Mouse (Mus musculus) brain, embryonic 14.5 days (tissue): ENCODE measurements around the gene Fbln1. TPM values are rescaled to one million over a fixed set of nuclear protein-coding genes. Genes with fewer than 3 reads are reported as not detected.
A peak's percentile ranks its signal among the peaks of the same experiment; 100 is the strongest.

ENCODE experiments used
- DNase-seq: peaks from one replicate; pipeline ENCODE4 v3.0.0-alpha.2; 2011; ENCODE audit warnings: low read depth
- CTCF ChIP-seq: fragments of 200-500 bp; IDR thresholded peaks from 2 replicates; pipeline ENCODE4 v1.5.1; 2012; ENCODE audit warnings: inconsistent platforms, mild to moderate bottlenecking, moderate library complexity, borderline replicate concordance; ENCODE audit not compliant: insufficient read depth, insufficient read length; ENCODE audit errors: extremely low read depth
- POLR2A ChIP-seq: fragments of 200-500 bp; IDR thresholded peaks from 2 replicates; pipeline ENCODE4 v1.6.1; 2012; ENCODE audit warnings: mild to moderate bottlenecking, inconsistent platforms, borderline replicate concordance; ENCODE audit not compliant: poor library complexity, insufficient read depth, insufficient read length, severe bottlenecking; ENCODE audit errors: extremely low read depth
- polyA plus RNA-seq: library from polyadenylated mRNA; depleted of rRNA; stranded (reverse); fragments of >200 nt; gene quantifications from 2 replicates; pipeline ENCODE4 v1.2.3, GENCODE M21; 2012

Fbln1 gene
- polyA plus RNA-seq, 1 experiment = 59.3 TPM

DNA sequence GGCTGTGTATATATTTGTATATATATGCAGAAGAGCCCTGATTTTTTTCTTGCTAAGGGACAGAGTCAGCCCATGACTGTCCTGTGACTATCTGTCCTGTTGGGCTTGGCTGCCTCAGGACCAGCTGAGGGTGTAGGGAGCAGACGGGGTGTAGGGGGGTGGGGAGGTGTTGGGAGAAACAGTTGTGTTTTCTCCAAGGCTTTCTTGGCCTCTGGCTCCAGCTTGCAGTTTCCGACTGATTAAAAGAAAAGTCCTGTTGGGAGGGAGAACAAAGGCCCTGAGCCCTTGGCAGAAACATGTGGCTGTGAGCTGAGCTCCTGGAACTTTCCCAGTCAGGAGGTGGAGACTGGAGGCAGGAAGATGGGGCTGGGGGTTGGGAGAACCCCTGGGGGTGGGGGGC is 2.0 kb downstream of the Fbln1 start:
- peak; percentile 89 for DNase-seq
- TF ChIP-seq POLR2A (no peak), CTCF (no peak)

DNA sequence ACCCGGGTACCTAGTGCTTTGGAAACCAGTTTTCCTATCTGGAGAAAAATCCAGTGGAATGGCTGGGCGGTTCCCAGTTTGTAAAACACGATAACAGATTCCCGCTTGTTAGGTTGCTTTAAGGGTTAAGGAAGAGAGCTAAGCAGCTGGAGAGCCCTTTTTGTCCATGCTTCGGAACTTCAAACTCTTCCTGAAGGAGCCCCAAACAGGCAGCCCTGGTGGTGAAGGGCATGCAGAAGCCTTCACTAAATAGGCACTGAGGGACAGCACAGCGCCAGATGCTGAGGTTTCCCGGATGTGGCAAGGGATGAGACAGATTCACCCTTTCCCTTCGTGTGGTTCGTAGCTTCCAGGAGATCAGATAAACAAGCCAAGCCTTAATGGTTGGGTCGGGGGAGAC is 2.6 kb downstream of the Fbln1 start:
- TF ChIP-seq CTCF = no peak
- TF ChIP-seq POLR2A = no peak
- peak; percentile 46 for DNase-seq

DNA sequence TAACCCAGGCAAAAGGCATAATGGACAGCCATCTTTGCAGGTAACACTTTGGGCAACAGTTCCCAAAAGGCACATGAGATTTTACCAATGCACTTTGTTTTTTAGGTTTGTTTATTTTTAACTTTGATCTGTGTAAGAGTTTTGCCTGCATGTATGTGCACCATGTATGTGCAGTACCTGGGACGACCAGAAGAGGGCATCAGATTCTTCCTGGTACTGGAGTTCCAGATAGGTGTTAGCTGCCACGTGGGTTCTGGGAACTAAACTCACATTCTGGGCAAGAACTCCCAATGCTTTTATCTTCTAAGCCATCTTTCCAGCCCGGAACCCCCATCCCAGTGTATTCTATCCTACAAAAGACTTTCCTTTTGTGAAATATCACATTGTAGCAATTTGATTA is 3.6 kb downstream of the Fbln1 start:
- DNase-seq = no peak
- TF ChIP-seq POLR2A = no peak
- peak; percentile 46; the same call in 1 of the 2 replicates for TF ChIP-seq CTCF

GRCm38 (mm10) chr15:85210686-85211085 is 4.9 kb downstream of the Fbln1 start:
- no peak for DNase-seq
- TF ChIP-seq POLR2A (no peak), CTCF (no peak)

- DNase-seq = no peak
- TF ChIP-seq POLR2A (no peak), CTCF (no peak)
Measured at GRCm38 (mm10) chr15:85211101-85211760, 5.5 kb downstream of the Fbln1 start.

GRCm38 (mm10) chr15:85216069-85216813 is 10.5 kb downstream of the Fbln1 start:
- no peak for DNase-seq
- TF ChIP-seq POLR2A (no peak), CTCF (no peak)

DNA sequence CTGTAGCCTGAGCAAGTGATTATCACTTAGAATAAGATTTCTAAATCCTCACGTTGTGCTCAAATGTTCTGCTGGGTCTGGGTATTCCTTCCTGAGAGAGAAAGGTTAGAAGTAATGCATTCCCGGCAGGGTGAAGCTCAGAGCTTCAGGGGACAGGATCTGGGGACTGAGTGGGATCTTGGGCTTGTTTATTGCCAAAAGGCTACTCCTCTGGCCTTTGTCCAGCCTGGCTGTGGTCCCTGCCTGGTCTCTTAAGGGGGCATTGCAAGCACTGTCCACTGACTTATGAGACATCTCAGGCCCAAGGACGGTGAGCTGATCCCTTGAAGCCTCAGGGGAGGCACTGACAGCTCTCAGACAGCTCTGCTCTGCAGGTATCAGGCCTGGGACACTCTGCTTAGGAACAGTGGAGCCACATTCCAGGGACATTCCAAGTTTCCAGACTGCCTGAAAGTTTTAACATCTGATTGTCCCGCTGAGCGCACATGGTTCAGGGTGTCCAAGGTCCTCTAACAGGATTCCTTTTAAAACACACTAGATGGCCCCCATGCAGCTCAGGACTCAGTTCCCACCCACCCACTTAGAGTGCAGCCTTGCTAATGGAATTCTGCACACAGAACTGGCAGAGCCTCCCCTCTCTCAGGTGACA is 13.0 kb downstream of the Fbln1 start:
- no peak for DNase-seq
- no peak for TF ChIP-seq CTCF
- no peak for TF ChIP-seq POLR2A

DNA sequence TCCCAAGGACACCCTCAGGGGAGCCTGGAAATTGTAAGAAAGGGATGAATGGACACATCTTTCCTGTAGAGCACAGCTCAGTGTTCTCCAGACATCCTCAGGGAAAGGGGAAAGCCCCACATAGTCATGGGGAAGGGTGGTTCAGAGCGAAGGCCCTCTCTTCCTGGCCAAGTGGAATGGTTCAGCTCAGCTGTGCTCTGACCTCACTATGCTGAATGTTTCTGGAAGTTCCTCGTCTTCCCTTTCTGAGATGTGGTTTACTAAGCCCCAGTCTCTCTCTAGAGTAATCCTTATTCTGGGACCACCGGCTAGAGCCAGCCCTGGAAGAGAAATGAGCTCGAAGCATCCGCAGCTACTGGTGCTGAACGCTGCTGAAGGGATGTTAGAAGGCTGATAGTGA is 14.6 kb downstream of the Fbln1 start:
- TF ChIP-seq CTCF (no peak), POLR2A (no peak)
- DNase-seq = no peak

GRCm38 (mm10) chr15:85221115-85221854 is 15.5 kb downstream of the Fbln1 start:
- TF ChIP-seq POLR2A (no peak), CTCF (no peak)
- DNase-seq = no peak

- DNase-seq = no peak
- no peak for TF ChIP-seq POLR2A
- TF ChIP-seq CTCF = no peak
Measured at GRCm38 (mm10) chr15:85225693-85226092, 19.9 kb downstream of the Fbln1 start.

- TF ChIP-seq CTCF (no peak), POLR2A (no peak)
- DNase-seq = no peak
Measured at GRCm38 (mm10) chr15:85226841-85227240, 21.1 kb downstream of the Fbln1 start.
